Mouse (Mus musculus) heart, postnatal 4 days (tissue): Measurements from ENCODE around the gene Insl5. TPM values are rescaled to one million over a fixed set of nuclear protein-coding genes. Genes with fewer than 3 reads are reported as not detected.

Experiments used
- DNase-seq: peaks from one replicate; pipeline ENCODE4 v3.0.0; 2021
- total RNA-seq, 2 experiments: library from RNA; stranded (reverse); gene quantifications; 2 replicates each; pipeline ENCODE4 v1.2.3; 2021

Gene Insl5
- total RNA-seq, 2 experiments from 2014 or later = not detected

GRCm38 (mm10) chr4:102990016-102990415 is 36.6 kb downstream of the Insl5 start:
- DNase-seq = no peak

DNA sequence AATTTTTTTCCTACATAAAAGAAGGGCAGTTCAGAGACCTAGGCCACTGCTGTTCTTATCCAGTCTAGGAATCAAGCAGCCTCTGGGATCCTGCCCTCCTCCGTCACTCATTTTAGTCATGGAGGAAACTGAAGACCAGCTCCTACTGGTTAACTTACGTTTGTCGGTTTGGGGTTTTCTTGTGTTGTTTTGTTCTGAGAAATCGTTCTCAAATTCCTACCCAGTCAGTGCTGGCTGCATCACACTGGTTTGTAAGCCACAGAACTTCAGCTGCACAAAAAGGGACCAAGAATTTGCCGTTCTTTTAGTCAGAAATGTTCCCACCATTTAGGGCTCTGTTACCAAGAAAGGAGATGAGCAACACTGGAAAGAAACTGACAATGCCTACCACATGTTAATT is 37.3 kb downstream of the Insl5 start:
- no peak for DNase-seq

- no peak for DNase-seq
These were observed 38.1 kb downstream of the Insl5 start for GRCm38 (mm10) chr4:102988526-102988925.

- DNase-seq = no peak
These were observed 38.9 kb downstream of the Insl5 start for GRCm38 (mm10) chr4:102987756-102988155.

DNA sequence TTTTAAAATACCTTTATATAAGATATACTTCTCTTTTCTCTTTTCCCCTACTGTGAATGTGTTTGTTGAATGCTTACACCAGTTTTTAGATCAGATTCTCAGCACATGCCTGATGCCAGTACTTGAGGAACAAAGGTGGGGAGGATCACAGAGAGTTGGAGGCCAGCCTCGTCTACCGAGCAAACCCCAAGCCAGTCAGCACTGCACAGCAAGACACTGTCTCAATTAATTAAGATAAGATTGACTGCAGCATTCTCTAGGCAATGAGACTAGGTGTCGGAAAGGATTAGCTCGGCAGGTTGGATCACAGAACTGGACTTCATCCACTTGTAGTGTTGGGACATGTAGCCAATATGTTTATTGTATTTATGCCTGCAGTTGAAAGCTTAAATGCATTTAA is 39.3 kb downstream of the Insl5 start:
- no peak for DNase-seq

GRCm38 (mm10) chr4:102986917-102987316 is 39.7 kb downstream of the Insl5 start:
- DNase-seq = peak; percentile 70

DNA sequence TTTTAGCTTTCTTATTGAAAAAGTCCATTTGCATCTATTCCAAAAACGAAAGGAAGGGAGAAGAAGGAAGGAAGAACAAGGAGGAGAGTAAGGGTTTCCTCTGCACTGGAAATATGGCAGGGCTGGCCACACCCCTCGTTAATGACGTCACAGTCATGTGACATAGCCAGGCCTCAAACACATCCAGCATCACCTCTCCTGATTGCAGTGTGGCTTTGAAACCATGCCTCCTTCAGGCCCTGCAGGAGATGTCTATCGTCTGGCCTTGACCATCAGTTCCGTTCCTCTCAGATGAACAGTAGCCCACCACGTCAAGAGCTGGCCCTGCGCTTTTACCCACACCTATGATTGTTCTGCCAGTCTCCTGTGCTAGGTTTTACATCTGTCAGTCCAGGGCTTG is 40.5 kb downstream of the Insl5 start:
- DNase-seq = no peak

GRCm38 (mm10) chr4:102981709-102982108 is 44.9 kb downstream of the Insl5 start:
- no peak for DNase-seq

DNA sequence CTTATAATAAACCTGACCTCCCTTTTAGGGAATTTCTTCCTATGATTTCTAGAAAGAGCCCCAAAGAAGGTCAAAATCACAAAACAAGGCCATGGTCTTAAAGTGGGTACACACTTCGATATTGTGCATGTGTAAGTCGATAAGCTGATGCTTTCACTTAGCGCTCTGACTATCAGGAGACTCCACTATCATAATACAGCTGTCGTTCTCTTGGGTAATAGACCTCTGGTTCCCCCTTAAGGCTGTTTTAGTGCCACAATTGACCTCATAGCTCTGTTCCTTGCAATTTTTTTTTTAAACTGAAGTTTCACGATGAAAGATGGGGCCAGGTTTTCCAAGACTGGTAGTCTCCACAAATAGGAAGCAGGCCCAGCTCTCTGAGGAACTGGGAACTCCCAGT is 47.3 kb downstream of the Insl5 start:
- DNase-seq = no peak

- peak; percentile 8 for DNase-seq
These were observed 48.2 kb downstream of the Insl5 start, which contains the start of gene Tctex1d1 for GRCm38 (mm10) chr4:102978440-102978839. Gene Tctex1d1 (plus strand): TSS chr4:102978606.

- DNase-seq = no peak
These were observed 48.8 kb downstream of the Insl5 start for GRCm38 (mm10) chr4:102977778-102978321.

GRCm38 (mm10) chr4:102976290-102977275 is 50.1 kb downstream of the Insl5 start:
- no peak for DNase-seq

- no peak for DNase-seq
These were observed 52.5 kb downstream of the Insl5 start for GRCm38 (mm10) chr4:102974172-102974571.

DNA sequence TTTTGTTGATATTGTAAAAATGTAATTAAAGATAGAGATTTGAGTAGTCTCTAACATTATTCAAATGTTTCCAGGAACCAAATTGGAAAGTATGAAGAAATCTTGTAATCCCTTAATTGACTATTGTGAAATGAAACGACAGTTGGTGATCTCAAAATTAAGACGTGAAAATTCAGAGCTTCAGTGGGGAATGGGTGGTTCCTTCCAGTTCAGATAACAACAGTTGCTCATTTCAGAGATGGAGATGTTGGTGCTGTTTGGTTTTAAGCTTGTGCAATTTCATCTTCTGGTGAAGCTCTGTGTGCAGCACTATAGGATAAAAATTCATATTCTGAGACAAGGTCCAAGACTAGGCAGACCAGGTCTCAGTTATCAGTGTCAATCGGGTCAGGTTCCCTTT is 54.6 kb downstream of the Insl5 start:
- DNase-seq = no peak

DNA sequence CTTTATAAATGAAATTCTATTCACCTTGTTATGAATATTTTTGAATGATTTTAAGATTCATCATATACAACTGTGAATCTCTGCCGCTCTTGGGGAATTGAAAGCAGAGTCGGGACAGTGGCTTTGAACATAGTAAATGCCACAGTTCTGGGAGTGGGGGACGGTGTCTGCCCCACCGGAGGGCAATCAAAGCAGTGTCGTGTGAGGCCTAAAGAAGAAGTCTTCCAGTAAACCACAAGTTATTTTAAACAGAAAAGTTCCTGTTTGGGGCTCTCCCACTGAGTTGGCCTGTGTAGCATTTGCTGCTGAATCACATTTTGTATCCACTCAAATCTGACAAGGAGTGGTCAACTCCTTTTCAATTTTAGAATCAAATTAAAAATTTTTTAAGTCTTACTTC is 55.5 kb downstream of the Insl5 start:
- DNase-seq = no peak

DNA sequence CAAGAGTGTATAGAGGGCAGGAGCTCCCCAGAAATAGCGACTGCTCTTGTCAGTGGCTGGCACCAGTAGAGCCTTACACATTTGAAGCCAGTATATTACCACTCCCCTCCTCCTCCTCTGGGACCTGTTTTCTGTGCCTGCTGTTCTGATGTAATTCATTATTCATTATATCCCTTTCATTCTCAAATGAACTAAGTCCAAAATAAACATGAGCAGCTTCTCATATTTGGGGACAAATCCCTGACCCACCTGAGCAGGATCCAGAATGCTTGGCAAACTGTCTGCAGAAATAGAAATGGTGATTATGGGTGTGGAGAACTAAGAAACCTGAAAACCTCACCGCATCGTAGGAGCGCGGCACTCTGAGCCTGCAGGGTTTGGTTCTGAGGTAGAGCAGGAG is 57.0 kb downstream of the Insl5 start:
- DNase-seq = no peak

Other genes with a start within 250 kb of the Insl5 start
- gene Tctex1d1, start 48.2 kb downstream of the Insl5 start, total RNA-seq = not detected
- 10 to 100 TPM; 42.9 to 46.6 TPM for gene Mier1, start 87.5 kb upstream of the Insl5 start, total RNA-seq
- 1 to 10 TPM; 1.1 to 1.5 TPM for gene Wdr78, start 87.7 kb upstream of the Insl5 start, total RNA-seq
- gene Slc35d1, start 188.3 kb upstream of the Insl5 start, total RNA-seq = 1 to 10 TPM; 8.4 to 8.8 TPM